10 mouse cellular contexts compared by ENCODE assay signal in genomic region chr5:120143941-120144340, GRCm38 (mm10). TPM values are rescaled to one million over a fixed set of nuclear protein-coding genes. Genes with fewer than 3 reads are reported as not detected.
DNase-seq lines count a peak whose midpoint lies in the region; ATAC-seq and TF ChIP-seq lines count a peak whose summit lies in the region.
"Had no signal": no experiment of that assay in that cellular context is flagged by ENCODE, and none has a peak within 500 bp of the region (broad histone marks: within the 10 kb centered on the region; RNA-seq: fewer than 3 reads in every experiment).

No protein-coding gene starts in this region.

- WGBS in lung, embryonic 14.5 days, result 46% methylated on average over 7 of the region's 7 CpGs
- WGBS in olfactory bulb, adult 2 months, result 67% methylated on average over 7 of the region's 7 CpGs

- no peak for ATAC-seq in lung, embryonic 14.5 days (ENCODE audit: insufficient read depth)
- ATAC-seq: hindbrain, embryonic 16.5 days had no signal

- no peak overlapping the region for H3K27ac ChIP-seq in lung, embryonic 14.5 days (ENCODE audit: low read depth)
- H3K27ac ChIP-seq in olfactory bulb, adult 2 months (ENCODE audit: insufficient read depth, low read depth, low read length), result no peak overlapping the region
- H3K27ac ChIP-seq: embryonic facial prominence, embryonic 13.5 days had no signal

- no peaks in the 10 kb centered on the region for H3K4me1 ChIP-seq in lung, embryonic 14.5 days (ENCODE audit: insufficient read depth)
- peaks cover 2% of the 10 kb centered on the region for H3K4me1 ChIP-seq in olfactory bulb, adult 2 months (ENCODE audit: control insufficient read depth, insufficient read depth, low read length)

- H3K4me3 ChIP-seq in lung, embryonic 14.5 days (ENCODE audit: low read depth, low read length), result no peak overlapping the region
- no peak overlapping the region for H3K4me3 ChIP-seq in olfactory bulb, adult 2 months (ENCODE audit: insufficient read depth, low read depth, low read length)
- H3K4me3 ChIP-seq: embryonic facial prominence, embryonic 13.5 days had no signal

- no peak for TF ChIP-seq POLR2A in brain, embryonic 14.5 days (IDR thresholded peaks at IDR 0.05; ENCODE audit: borderline replicate concordance, extremely low read depth, insufficient read depth, insufficient read length, poor library complexity, severe bottlenecking)
- no peak for TF ChIP-seq POLR2A in olfactory bulb, adult 2 months (IDR thresholded peaks at IDR 0.05; ENCODE audit: insufficient read depth, low read depth, low read length)

- peak; percentile 59 for TF ChIP-seq CTCF in lung, embryonic 14.5 days (IDR thresholded peaks at IDR 0.05; ENCODE audit: low read depth)
- peak; percentile 67 for TF ChIP-seq CTCF in brain, embryonic 14.5 days (IDR thresholded peaks at IDR 0.05; ENCODE audit: borderline replicate concordance, extremely low read depth, insufficient read depth, insufficient read length)
- TF ChIP-seq CTCF in olfactory bulb, adult 2 months (IDR thresholded peaks at IDR 0.05; ENCODE audit: insufficient read depth, low read depth, low read length), result peak; percentile 39; the same call in 1 of the 2 replicates

- H3K9me3 ChIP-seq in lung, embryonic 14.5 days (ENCODE audit: low read depth, low read length), result no peaks in the 10 kb centered on the region
- H3K9me3 ChIP-seq: embryonic facial prominence, embryonic 13.5 days had no signal

- no peaks in the 10 kb centered on the region for H3K27me3 ChIP-seq in lung, embryonic 14.5 days (ENCODE audit: insufficient read depth, low read length)
- H3K27me3 ChIP-seq: embryonic facial prominence, embryonic 13.5 days had no signal

- no peak overlapping the region for H3K9ac ChIP-seq in lung, embryonic 14.5 days
- H3K9ac ChIP-seq: embryonic facial prominence, embryonic 13.5 days had no signal

- DNase-seq in cerebellum, postnatal 10 days, result peak; percentile 49 to 62
- DNase-seq in cerebellum, adult 11-12 months, result no peak
- peak; percentile 30 for DNase-seq in lung, embryonic 14.5 days
- no peak for DNase-seq in lung, postnatal 36 days
- DNase-seq in brain, embryonic 14.5 days (ENCODE audit: low read depth), result no peak
- no peak for DNase-seq in right cerebral cortex, postnatal 36 days (ENCODE audit: low spot score in 2 of 2)
- no peak for DNase-seq in cerebellum, adult 8-10 months

- H3K4me2 ChIP-seq in lung, embryonic 14.5 days, result no peak overlapping the region
- H3K4me2 ChIP-seq: embryonic facial prominence, embryonic 13.5 days had no signal

- H3K36me3 ChIP-seq in lung, embryonic 14.5 days (ENCODE audit: insufficient read depth), result peaks cover 55% of the 10 kb centered on the region

RNA-seq across cellular contexts. Expression of gene Rbm19, which starts 27.7 kb away (rescaled TPM):
- polyA plus RNA-seq in lung, embryonic 14.5 days (2014; fragmentation: Nextera tagmentation; extraction: Ambion mirVana), result 23.0 and 26.9 TPM in 2 replicates
- 12.6 and 15.7 TPM in 2 replicates for polyA plus RNA-seq in brain, embryonic 14.5 days (2012; rRNA removed)
- not detected in 2 replicates for polyA plus RNA-seq in olfactory bulb, adult 2 months (2012; ENCODE audit: insufficient read depth, insufficient read length, low replicate concordance, missing spikeins)

Comparison
In these comparisons a context has a peak if more than half of its experiments do, and no peak if none do; other contexts are left out.
1. DNase-seq: peak in cerebellum, postnatal 10 days (2 of 2) and lung, embryonic 14.5 days (single experiment); none in cerebellum, adult 11-12 months (single experiment), lung, postnatal 36 days (single experiment), brain, embryonic 14.5 days (single experiment), right cerebral cortex, postnatal 36 days (0 of 2) and cerebellum, adult 8-10 months (single experiment).
2. RNA of gene Rbm19, which starts 27.7 kb away (polyA plus RNA-seq): 23.0 to 26.9 TPM in lung, embryonic 14.5 days and 12.6 to 15.7 TPM in brain, embryonic 14.5 days; not detected in olfactory bulb, adult 2 months; every median in the first group is over 10 times any median in the second.
3. Peak in every context shown above with its lines, with median percentiles within 50 percentile points of each other: CTCF ChIP-seq.